Mouse (Mus musculus) small intestine, adult 2 months (tissue): ENCODE measurements around the gene Hsd17b14. TPM values are rescaled to one million over a fixed set of nuclear protein-coding genes. Genes with fewer than 3 reads are reported as not detected.

Source experiments
- H3K27ac ChIP-seq: fragments of 200-500 bp; 2 replicates; pipeline ENCODE4 v1.5.1; 2012; ENCODE audit warnings: low read depth, low read length, control low read depth, inconsistent platforms; ENCODE audit not compliant: insufficient read depth
- H3K27me3 ChIP-seq: fragments of 200-500 bp; 2 replicates; pipeline ENCODE4 v1.6.1; 2012; ENCODE audit warnings: mild to moderate bottlenecking, moderate library complexity, low read length, inconsistent platforms; ENCODE audit not compliant: control insufficient read depth, insufficient read depth
- H3K36me3 ChIP-seq: fragments of 200-500 bp; 2 replicates; pipeline ENCODE4 v1.6.1; 2012; ENCODE audit warnings: mild to moderate bottlenecking, low read length, control low read depth, inconsistent platforms; ENCODE audit not compliant: control insufficient read depth, insufficient read depth
- H3K4me1 ChIP-seq: fragments of 200-500 bp; 2 replicates; pipeline ENCODE4 v1.6.1; 2012; ENCODE audit warnings: low read length, inconsistent platforms, mixed read lengths; ENCODE audit not compliant: control insufficient read depth, insufficient read depth, insufficient read length
- H3K4me3 ChIP-seq: fragments of 200-500 bp; 2 replicates; pipeline ENCODE4 v1.5.1; 2012; ENCODE audit warnings: low read depth, mild to moderate bottlenecking, control low read depth, inconsistent platforms, low read length, moderate library complexity
- CTCF ChIP-seq: fragments of 200-500 bp; IDR thresholded peaks from 2 replicates; pipeline ENCODE4 v1.5.1; 2012; ENCODE audit warnings: low read depth, mild to moderate bottlenecking, control low read depth, inconsistent platforms, low read length, moderate library complexity, mixed read lengths; ENCODE audit not compliant: insufficient replicate concordance, insufficient read length; ENCODE audit errors: extremely low read depth
- POLR2A ChIP-seq: fragments of 200-500 bp; IDR thresholded peaks from 2 replicates; pipeline ENCODE4 v1.6.1; 2012; ENCODE audit warnings: low read depth, mild to moderate bottlenecking, control low read depth, inconsistent platforms, low read length, moderate library complexity
- WGBS: fragments of 180-500 bp; shearing (Covaris S2); methylation state at CpG from one replicate; pipeline ENCODE4 v1.1.7; 2018; 5-methylcytosine and 5-hydroxymethylcytosine counted together
- polyA plus RNA-seq: library from polyadenylated mRNA; depleted of rRNA; stranded (reverse); fragments of >200 nt; gene quantifications from 2 replicates; pipeline ENCODE4 v1.2.3, GENCODE M21; 2012

Gene Hsd17b14
- polyA plus RNA-seq, 1 experiment = 0.25 TPM

GRCm38 (mm10) chr7:45551512-45551883 lies 3.2 kb upstream of the Hsd17b14 start:
- WGBS = 67% methylated on average over 8 of the region's 8 CpGs
- no peaks in the 10 kb centered on the region for H3K4me1 ChIP-seq
- no peak overlapping the region for H3K4me3 ChIP-seq
- no peaks in the 10 kb centered on the region; the same call in 1 of the 2 replicates for H3K27me3 ChIP-seq
- no peak overlapping the region for H3K27ac ChIP-seq
- H3K36me3 ChIP-seq = no peaks in the 10 kb centered on the region
- TF ChIP-seq CTCF (no peak), POLR2A (no peak)

- H3K27me3 ChIP-seq = no peaks in the 10 kb centered on the region
- H3K4me3 ChIP-seq = no peak overlapping the region
- H3K27ac ChIP-seq = no peak overlapping the region
- no peaks in the 10 kb centered on the region for H3K36me3 ChIP-seq
- H3K4me1 ChIP-seq = no peaks in the 10 kb centered on the region
- 61% methylated on average over 8 of the region's 8 CpGs for WGBS
- TF ChIP-seq CTCF (no peak), POLR2A (no peak)
Measured at GRCm38 (mm10) chr7:45553519-45553918, 1.2 kb upstream of the Hsd17b14 start.

- no peaks in the 10 kb centered on the region for H3K4me1 ChIP-seq
- H3K27ac ChIP-seq = no peak overlapping the region
- TF ChIP-seq CTCF (no peak), POLR2A (no peak)
- H3K27me3 ChIP-seq = no peaks in the 10 kb centered on the region
- H3K4me3 ChIP-seq = no peak overlapping the region
- WGBS = 90% methylated on average over 2 of the region's 2 CpGs
- H3K36me3 ChIP-seq = no peaks in the 10 kb centered on the region
Measured at GRCm38 (mm10) chr7:45553990-45554389, 703 bp upstream of the Hsd17b14 start.

- no peaks in the 10 kb centered on the region for H3K36me3 ChIP-seq
- no peak overlapping the region for H3K27ac ChIP-seq
- H3K4me1 ChIP-seq = peaks cover 2% of the 10 kb centered on the region; the same call in 1 of the 2 replicates
- H3K4me3 ChIP-seq = no peak overlapping the region
- WGBS = 27% methylated on average over 8 of the region's 8 CpGs
- TF ChIP-seq POLR2A (no peak), CTCF (peak; percentile 87)
- no peaks in the 10 kb centered on the region for H3K27me3 ChIP-seq
Measured at GRCm38 (mm10) chr7:45555787-45556186, 1.1 kb downstream of the Hsd17b14 start.

- no peaks in the 10 kb centered on the region for H3K36me3 ChIP-seq
- TF ChIP-seq CTCF (no peak), POLR2A (no peak)
- no peak overlapping the region for H3K27ac ChIP-seq
Measured at GRCm38 (mm10) chr7:45558907-45559306, 4.2 kb downstream of the Hsd17b14 start.

GRCm38 (mm10) chr7:45560241-45560640 lies 5.5 kb downstream of the Hsd17b14 start:
- 73% methylated on average over 7 of the region's 7 CpGs for WGBS
- Histone ChIP-seq H3K4me1 (peaks cover 2% of the 10 kb centered on the region; the same call in 1 of the 2 replicates), H3K36me3 (no peaks in the 10 kb centered on the region), H3K4me3 (no peak overlapping the region), H3K27ac (no peak overlapping the region), H3K27me3 (no peaks in the 10 kb centered on the region)
- TF ChIP-seq POLR2A (no peak), CTCF (no peak)

More at GRCm38 (mm10) chr7:45558907-45559306, 4.2 kb downstream of the Hsd17b14 start:
- H3K4me3 ChIP-seq = no peak overlapping the region
- H3K27me3 ChIP-seq = no peaks in the 10 kb centered on the region
- 10% methylated on average over 5 of the region's 6 CpGs for WGBS
- peaks cover 2% of the 10 kb centered on the region; the same call in 1 of the 2 replicates for H3K4me1 ChIP-seq

GRCm38 (mm10) chr7:45560843-45561623 lies 6.3 kb downstream of the Hsd17b14 start:
- no peak for TF ChIP-seq POLR2A
- TF ChIP-seq CTCF = peak; percentile 69; the same call in 1 of the 2 replicates
- no peak overlapping the region for H3K27ac ChIP-seq
- peaks cover 2% of the 10 kb centered on the region; the same call in 1 of the 2 replicates for H3K4me1 ChIP-seq
- no peaks in the 10 kb centered on the region for H3K27me3 ChIP-seq
- 33% methylated on average over 17 of the region's 17 CpGs for WGBS
- no peaks in the 10 kb centered on the region for H3K36me3 ChIP-seq
- no peak overlapping the region for H3K4me3 ChIP-seq
